Mouse (Mus musculus) embryo, embryonic 11.5 days (tissue): Measurements from ENCODE around the gene Ddah2.

Source experiments
- DNase-seq: peaks from one replicate; pipeline ENCODE4 v3.0.0-alpha.2; 2012; ENCODE audit warnings: low read depth, low spot score

The Ddah2 gene

GRCm38 (mm10) chr17:35077285-35077684, 18.4 kb downstream of the Ddah2 start:
- no peak for DNase-seq

- DNase-seq = no peak
Observed at GRCm38 (mm10) chr17:35077786-35078233, 19.0 kb downstream of the Ddah2 start, which contains the start of gene Ly6g6d. Gene Ly6g6d, minus strand, starts transcription at chr17:35078065.

- no peak for DNase-seq
Observed at GRCm38 (mm10) chr17:35079778-35080177, 20.9 kb downstream of the Ddah2 start.

DNA sequence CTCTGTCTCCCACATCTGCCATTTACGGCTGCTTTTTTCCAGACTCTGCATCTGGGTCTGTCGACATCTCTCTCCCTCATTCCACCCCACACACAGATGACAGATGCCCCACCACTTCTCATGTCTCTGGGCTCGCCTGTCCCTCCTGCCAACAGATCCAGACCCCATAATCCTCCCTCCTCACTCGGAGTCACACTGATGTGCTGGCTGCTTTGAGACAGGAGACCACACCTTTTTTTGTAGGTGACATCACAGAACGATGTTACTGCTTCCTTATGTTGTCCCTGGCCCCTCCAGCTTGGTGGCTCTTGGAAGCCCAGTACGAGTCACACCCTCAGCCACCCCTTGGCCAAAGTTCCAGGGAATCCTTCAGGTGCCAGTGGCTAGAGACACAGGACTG, 21.4 kb downstream of the Ddah2 start:
- DNase-seq = no peak

DNA sequence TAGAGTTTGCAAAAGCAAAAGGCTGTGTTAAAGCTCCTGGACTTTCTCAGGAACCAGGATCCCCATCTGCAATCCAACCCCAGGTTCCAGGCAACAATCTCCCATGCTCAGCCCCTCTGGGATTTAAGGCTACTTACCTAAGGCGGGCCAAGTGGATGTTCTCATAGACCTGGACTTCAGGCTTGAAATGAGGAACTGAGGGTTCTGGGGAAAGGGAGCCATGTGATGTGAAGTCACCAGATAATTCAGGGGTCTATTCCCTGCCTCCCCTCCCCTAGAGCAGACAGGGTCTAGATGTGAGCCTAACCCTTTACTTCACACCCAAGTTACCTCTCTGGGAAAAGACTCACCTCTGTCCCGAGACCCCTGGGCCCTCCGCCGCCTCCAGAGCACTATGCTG, 21.9 kb downstream of the Ddah2 start:
- DNase-seq = no peak

DNA sequence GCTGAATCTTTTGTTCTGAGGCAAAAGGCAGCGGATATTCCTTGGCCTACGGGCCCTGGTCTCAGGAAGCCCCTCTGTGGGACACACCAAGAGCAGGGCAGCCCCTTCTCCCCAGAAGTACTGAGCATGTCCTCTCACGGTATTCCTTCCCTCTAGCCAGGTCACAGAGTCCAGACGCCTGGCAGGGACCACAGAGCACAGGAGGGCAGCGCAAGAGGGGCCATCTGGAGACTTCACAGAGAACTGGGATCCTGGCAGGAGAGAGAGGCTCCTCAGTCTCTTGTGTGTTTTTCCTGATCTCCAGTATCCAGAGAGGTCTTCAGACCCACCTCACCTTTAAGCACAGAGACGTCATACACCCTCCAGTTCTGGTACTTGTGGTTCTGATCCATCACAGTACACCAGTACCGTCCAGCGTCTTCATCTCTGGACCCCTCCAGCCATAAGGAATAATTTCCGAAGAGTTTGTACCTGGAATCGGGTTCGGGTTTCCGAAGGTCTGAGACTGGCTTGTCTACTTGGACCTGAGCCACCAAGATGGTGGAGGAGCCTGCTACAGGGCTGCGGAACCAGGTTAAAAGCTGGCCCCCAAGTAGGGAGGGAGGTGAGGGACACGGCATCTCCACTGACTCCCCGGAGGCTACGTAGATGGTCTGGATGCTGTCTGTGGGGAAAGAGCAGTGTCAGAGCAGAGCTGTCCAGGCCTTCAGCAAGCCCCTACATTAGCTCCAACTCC, 24.2 kb downstream of the Ddah2 start:
- no peak for DNase-seq

DNA sequence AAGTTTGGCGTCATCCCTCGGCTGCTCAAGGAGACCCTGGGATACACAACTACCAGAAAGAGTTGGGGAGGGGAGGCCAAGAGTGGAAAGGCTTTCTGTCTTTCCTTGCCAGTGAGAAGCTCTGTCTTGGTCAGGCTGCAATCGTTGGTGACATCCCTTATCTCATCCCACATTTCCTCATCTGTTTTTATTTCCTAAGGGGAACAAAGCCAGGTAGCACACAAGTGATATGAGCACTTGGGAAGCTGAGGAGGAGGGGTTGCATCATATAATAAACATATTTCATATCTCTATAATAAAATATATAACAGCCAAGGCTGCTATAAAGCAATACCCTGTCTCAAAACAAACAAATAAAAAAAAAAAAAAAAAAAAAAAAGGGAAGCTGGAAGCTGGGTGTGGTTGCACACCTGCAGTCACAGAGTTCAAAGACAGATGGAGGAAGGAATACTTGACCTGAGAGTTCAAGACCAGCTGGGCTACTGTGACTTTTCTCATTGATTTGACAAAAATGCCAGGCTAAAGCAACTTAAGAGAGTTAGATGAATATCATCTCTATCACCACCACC, 25.2 kb downstream of the Ddah2 start:
- no peak for DNase-seq

- DNase-seq = no peak
Observed at GRCm38 (mm10) chr17:35085208-35085865, 26.5 kb downstream of the Ddah2 start, which contains the start of gene Ly6g6f. Gene Ly6g6f, minus strand, starts transcription at chr17:35085610.

- no peak for DNase-seq
Observed at GRCm38 (mm10) chr17:35088151-35088550, 29.3 kb downstream of the Ddah2 start.

- DNase-seq = peak; percentile 88
Observed at GRCm38 (mm10) chr17:35088825-35089644, 30.2 kb downstream of the Ddah2 start, which contains the start of gene Abhd16a. Gene Abhd16a, plus strand, starts transcription at chr17:35089263.

DNA sequence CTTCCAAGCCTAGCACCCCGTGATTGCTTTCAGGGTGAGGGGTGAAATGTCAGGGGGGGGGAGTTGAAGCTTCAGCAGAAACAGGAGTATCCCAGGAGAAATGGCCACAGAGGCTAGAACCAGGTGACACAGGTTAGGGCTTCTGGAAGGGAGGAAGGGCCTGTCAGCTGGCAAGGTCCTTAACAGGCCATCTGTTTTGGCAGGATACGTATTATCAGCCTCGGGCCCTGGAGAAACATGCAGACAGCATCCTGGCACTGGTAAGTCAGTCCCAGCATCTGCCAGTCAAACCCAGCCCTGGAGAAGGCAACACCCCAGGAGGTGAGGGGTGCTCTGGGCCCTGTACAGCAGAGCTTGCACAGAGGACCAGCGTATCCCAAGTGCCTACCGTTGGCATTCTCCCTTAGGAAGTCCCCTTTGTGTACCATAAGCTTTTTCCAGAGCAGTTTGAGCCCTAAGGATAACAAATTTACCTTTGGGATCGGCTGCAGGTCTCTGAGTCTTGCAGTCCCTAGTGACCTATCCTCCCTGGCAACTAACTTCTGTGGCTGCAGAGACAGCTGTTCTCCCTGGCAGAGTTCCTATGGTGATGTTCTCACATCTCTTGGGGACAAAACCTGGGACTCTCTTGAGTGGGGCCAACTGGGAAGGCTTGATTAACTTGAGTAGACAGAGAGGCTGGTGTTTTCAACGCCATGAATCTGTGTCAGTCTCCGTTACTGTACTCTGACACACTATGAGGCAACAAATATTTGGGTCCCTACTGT, 31.5 kb downstream of the Ddah2 start:
- no peak for DNase-seq

GRCm38 (mm10) chr17:35092403-35093198, 33.8 kb downstream of the Ddah2 start:
- no peak for DNase-seq

GRCm38 (mm10) chr17:35094475-35095365, 35.9 kb downstream of the Ddah2 start:
- no peak for DNase-seq

DNA sequence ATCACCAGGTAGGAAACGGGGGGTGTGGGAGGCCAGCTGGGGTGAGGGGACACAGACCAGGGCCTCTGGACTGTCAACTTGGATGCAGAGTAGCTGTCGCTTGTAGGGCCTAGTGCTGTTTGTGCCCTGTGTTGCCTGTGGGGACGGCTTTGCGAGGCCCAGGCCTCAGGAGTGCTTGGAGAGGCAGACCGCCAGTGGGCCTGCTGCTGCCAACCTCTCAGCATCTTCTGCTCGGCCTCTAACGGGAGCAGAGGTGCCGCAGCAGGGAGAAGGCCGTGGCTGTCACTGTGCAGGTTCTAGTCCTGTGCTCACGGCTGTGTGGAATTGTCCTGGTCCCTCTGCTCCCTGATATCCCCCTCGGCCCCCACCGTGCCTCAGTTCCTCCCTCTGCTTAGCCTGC, 37.8 kb downstream of the Ddah2 start:
- no peak for DNase-seq

- no peak for DNase-seq
Observed at GRCm38 (mm10) chr17:35097164-35097655, 38.4 kb downstream of the Ddah2 start.

DNA sequence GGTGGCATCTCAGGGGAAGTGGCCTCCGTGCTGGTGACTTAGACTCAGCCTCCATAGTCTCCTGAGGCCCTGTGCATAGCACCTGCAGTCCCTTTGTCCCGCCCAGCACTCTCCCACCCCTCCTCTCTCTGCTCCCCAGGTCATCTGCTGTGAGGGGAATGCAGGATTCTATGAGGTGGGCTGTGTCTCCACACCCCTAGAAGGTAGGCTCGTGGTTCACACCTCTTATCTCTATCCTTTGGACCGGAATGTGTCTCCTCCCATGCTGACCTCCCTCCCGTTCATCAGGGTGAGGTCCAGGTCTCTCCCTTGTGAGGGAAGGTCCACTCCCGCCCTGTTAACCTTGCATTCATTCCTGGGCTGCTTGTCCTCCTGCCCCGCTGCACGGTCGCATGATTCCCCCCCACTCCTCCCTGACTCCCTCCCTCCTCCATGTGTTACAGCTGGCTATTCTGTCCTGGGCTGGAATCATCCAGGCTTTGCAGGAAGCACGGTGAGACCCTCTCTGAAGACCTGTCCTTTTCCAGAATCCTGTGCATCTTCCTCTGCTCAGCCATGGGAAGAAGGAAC, 41.4 kb downstream of the Ddah2 start:
- no peak for DNase-seq

DNA sequence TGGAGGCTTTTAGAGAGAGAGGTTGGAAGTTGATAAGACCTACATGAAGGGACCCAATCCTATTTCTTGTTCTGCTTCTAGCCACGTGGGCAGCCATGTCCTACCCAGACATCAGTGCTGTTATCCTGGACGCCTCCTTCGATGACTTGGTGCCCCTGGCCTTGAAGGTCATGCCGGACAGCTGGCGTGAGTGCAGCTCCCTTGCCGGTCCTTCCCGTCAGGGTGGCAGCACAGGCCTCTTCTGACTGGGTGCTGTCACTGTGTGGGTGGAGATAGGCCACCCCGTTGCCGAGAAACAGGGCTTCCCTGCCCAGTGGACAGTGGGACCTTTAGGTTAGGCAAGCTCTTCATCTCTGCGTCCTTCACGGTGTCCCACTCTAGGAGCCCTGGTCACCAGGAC, 42.3 kb downstream of the Ddah2 start:
- no peak for DNase-seq

DNA sequence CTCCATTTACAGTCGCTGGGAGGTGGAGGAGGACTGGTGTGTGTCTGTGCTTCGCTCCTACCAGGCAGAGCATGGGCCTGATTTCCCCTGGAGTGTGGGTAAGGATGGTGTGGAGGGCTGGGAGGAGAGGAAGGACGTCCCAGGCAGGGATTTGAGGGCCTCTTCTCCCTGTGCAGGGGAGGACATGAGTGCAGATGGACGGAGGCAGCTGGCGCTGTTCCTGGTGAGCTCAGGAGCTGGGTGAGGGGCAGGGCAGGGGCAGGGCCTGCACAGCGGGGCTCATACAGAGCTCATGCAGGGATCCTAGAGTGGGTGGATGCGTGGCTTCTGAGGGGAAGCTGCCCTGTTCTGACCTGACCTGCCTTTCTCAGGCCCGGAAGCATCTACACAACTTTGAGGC, 43.5 kb downstream of the Ddah2 start:
- no peak for DNase-seq
